Mouse (Mus musculus) embryonic facial prominence, embryonic 11.5 days (tissue): ENCODE data around the gene Scamp3. TPM values are rescaled to one million over a fixed set of nuclear protein-coding genes. Genes with fewer than 3 reads are reported as not detected.
"Not testable (repeated sequence)": the region's sequence is repeated elsewhere in the genome, so short reads cannot be mapped to it uniquely, and the experiment has no call there.

ENCODE experiments used
- ATAC-seq: fragments of 200-750 bp; cut with Nextera tagmentation; replicated peaks from 2 replicates; pipeline ENCODE4 v1.8.0; 2017; ENCODE audit warnings: low read depth; ENCODE audit not compliant: insufficient number of reproducible peaks, low FRiP score, low TSS enrichment
- DNase-seq: peaks from one replicate; pipeline ENCODE4 v3.0.0-alpha.2; 2015; ENCODE audit warnings: low spot score
- H3K27ac ChIP-seq: fragments of 300-500 bp; sonication (generic); replicated peaks from 2 replicates; pipeline ENCODE4 v1.5.1; 2014; ENCODE audit warnings: mild to moderate bottlenecking, low read depth, low read length, control low read depth
- H3K27me3 ChIP-seq: fragments of 300-500 bp; sonication (generic); 2 replicates; pipeline ENCODE4 v1.6.1; 2014; ENCODE audit warnings: mild to moderate bottlenecking, low read length, moderate library complexity, mixed read lengths; ENCODE audit not compliant: control insufficient read depth, insufficient read depth
- H3K36me3 ChIP-seq: fragments of 300-500 bp; sonication (generic); replicated peaks from 2 replicates; pipeline ENCODE4 v1.6.1; 2014; ENCODE audit warnings: low read depth, mild to moderate bottlenecking, low read length, moderate library complexity, mixed read lengths; ENCODE audit not compliant: control insufficient read depth, insufficient read depth
- H3K4me1 ChIP-seq: fragments of 300-500 bp; sonication (generic); 2 replicates; pipeline ENCODE4 v1.6.1; 2014; ENCODE audit warnings: low read length, mixed read lengths; ENCODE audit not compliant: control insufficient read depth, insufficient read depth
- H3K4me2 ChIP-seq: fragments of 300-500 bp; sonication (generic); 2 replicates; pipeline ENCODE4 v1.6.1; 2014; ENCODE audit warnings: low read depth, mild to moderate bottlenecking, control low read depth, low read length, moderate library complexity
- H3K4me3 ChIP-seq: fragments of 300-500 bp; sonication (generic); 2 replicates; pipeline ENCODE4 v1.5.1; 2014; ENCODE audit warnings: low read depth, low read length, control low read depth
- H3K9ac ChIP-seq: fragments of 300-500 bp; sonication (generic); replicated peaks from 2 replicates; pipeline ENCODE4 v1.6.1; 2014; ENCODE audit warnings: mild to moderate bottlenecking, control low read depth, low read length
- H3K9me3 ChIP-seq: fragments of 300-500 bp; sonication (generic); replicated peaks from 2 replicates; pipeline ENCODE4 v1.6.1; 2016; ENCODE audit warnings: mild to moderate bottlenecking, low read length, inconsistent platforms, mixed read lengths; ENCODE audit not compliant: control insufficient read depth
- WGBS: fragments of 180-500 bp; shearing (Covaris S2); extraction: QIAGEN DNeasy Blood & Tissue Kit; methylation state at CpG from one replicate; pipeline ENCODE4 v1.1.7; 2014; 5-methylcytosine and 5-hydroxymethylcytosine counted together
- polyA plus RNA-seq: library from polyadenylated mRNA; unstranded; fragments of >200 nt; fragmentation: Nextera tagmentation; extraction: Ambion mirVana; gene quantifications from 2 replicates; pipeline ENCODE4 v1.2.1, GENCODE M21; 2014

The Scamp3 gene
- polyA plus RNA-seq, 1 experiment from 2014 or later = 80.5 TPM

DNA sequence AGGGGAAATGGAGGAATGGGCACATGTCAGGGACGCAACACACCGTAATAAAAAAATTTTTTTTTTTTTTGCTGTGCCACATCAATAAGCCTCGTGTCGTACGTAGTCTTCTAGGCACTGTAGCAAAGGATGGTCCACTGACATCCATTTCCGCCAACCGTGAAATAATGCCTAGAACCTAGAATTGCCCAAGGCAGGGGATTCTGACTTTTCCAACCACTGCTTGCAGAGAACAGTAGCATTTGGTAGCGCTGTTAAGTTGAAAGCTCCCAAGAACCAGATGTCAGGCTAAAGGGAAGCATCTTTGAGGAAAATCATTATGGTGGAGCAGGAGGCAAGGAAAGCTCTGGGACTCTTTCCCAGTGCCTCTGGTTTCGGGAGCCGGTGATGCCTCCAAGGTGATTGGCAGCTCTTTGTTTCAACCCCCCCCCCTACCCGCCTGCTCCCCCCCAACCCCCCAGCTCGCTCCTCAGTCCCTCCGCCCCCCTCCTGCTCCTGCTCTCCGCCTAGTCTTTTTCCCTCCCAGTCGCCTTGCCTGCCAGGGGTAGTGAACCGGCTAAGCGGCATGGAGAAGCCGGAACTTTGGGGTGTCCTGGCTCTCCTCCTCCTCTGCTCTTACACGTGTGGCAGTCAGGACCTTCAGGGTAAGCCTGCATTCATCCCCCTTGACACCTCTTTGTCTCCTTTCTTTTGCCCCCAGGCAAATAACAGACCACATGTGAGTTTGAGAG lies 37.6 kb downstream of the Scamp3 start, which contains the start of gene Thbs3:
TSS of gene Thbs3 (plus strand) at position 500 of the 731 bp plus-strand sequence.
- peak; percentile 71 for DNase-seq
- under 1% methylated on average over 14 of the region's 19 CpGs for WGBS
- Histone ChIP-seq H3K9ac (peak within 1 kb of the TSS; percentile 71), H3K4me2 (peak within 1 kb of the TSS; percentile 58), H3K4me3 (peak within 1 kb of the TSS; percentile 70), H3K4me1 (peaks cover 3% of the 10 kb centered on the region), H3K27ac (peak within 1 kb of the TSS; percentile 85), H3K9me3 (no peaks in the 10 kb centered on the region), H3K27me3 (no peaks in the 10 kb centered on the region), H3K36me3 (no peaks in the 10 kb centered on the region; the same call in 1 of the 2 replicates)
- ATAC-seq = no peak

DNA sequence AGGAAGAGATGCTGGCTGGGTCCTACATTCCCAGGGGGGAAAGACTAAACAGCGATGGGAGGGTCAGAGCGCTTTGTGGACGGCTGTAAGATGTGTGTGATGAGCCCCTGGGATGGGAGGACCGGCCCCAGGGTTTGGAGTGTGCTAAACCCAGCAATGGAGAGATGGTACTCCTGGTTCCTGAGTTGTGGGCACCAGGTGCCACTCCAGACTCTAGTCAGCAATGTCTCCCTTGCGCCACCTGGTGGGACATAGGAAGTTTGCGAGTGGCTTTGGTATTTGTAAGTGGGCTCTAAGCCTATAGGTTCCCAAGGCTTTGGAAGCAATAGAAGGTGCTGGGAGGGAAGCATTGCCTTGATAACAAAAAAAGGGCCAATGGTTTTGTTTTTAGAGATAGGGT lies 38.6 kb downstream of the Scamp3 start:
- DNase-seq (peak; percentile 96), ATAC-seq (peak; percentile 8)
- H3K27ac ChIP-seq = peak overlapping the region; percentile 85; the same call in 1 of the 2 replicates
- 0% methylated on average over 6 of the region's 6 CpGs for WGBS
- peak overlapping the region; percentile 58 for H3K4me2 ChIP-seq
- peak overlapping the region; percentile 70 for H3K4me3 ChIP-seq
- H3K9me3 ChIP-seq = no peaks in the 10 kb centered on the region
- H3K27me3 ChIP-seq = no peaks in the 10 kb centered on the region
- no peaks in the 10 kb centered on the region; the same call in 1 of the 2 replicates for H3K36me3 ChIP-seq
- H3K9ac ChIP-seq = peak overlapping the region; percentile 71
- peaks cover 3% of the 10 kb centered on the region for H3K4me1 ChIP-seq

DNA sequence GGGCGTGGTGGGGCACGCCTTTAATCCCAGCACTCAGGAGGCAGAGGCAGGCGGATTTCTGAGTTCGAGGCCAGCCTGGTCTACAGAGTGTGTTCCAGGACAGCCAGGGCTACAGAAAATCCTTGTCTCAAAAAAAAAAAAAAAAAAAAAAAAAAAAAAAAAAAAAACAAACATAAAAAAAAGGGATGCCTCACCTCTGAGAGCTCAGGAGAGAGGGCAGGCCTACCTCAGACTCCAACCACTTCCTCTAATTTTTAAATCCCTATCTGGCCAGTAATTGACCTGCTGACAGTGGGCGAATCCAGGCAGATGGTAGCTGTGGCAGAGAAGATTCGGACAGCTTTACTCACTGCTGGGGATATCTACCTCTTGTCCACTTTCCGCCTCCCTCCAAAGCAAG lies 39.1 kb downstream of the Scamp3 start:
- H3K4me1 ChIP-seq, H3K4me2 ChIP-seq, DNase-seq: not testable (repeated sequence)

DNA sequence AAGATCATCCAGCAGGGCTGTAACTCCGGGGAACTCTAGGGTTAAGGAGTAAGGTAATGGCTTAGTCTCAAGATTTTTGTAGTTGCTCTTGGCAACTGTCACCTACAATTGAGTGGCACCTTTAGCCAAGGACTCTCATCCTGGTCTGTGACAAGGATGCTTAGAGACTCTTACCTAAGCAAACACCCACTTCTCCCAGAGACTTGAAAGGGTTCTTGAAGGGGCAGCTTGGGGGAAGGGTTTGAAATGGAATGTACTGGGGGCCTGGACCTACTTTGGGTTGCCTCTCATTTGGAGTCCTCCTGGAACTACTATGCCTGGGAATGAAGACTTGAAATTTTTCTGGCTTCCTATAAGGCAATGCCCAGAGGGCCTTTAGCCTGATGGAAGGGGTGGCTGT lies 41.0 kb downstream of the Scamp3 start:
- no peaks in the 10 kb centered on the region; the same call in 1 of the 2 replicates for H3K36me3 ChIP-seq
- no peak overlapping the region for H3K9ac ChIP-seq
- DNase-seq (no peak), ATAC-seq (no peak)
- WGBS = 86% methylated on average over 1 of the region's 1 CpGs
- no peak overlapping the region for H3K4me2 ChIP-seq
- peaks cover 3% of the 10 kb centered on the region for H3K4me1 ChIP-seq
- no peak overlapping the region for H3K4me3 ChIP-seq
- no peaks in the 10 kb centered on the region for H3K27me3 ChIP-seq
- no peaks in the 10 kb centered on the region for H3K9me3 ChIP-seq
- no peak overlapping the region for H3K27ac ChIP-seq

More for the DNA sequence above, 39.1 kb downstream of the Scamp3 start:
- H3K9ac ChIP-seq, H3K27ac ChIP-seq, H3K4me3 ChIP-seq, ATAC-seq, H3K27me3 ChIP-seq, H3K9me3 ChIP-seq, H3K36me3 ChIP-seq: not testable (repeated sequence)
- 71% methylated on average over 7 of the region's 7 CpGs for WGBS

DNA sequence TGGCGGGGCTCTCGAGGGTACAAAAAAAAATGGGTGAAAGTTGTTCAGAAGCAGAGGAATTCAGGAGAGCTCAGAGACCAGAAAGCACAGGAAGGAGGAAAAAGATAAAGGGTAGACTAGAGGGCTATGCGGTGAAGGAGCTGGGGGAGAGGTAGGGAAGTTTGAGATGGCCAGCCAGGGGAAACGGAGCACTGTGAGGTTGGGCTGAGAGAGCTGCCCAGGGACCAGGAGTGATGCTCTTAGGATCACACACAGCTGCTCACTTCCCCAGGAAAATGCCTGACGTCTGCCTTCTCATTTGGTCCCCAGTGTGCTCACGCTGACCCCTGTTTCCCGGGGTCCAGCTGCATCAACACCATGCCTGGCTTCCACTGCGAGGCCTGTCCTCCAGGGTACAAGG lies 42.3 kb downstream of the Scamp3 start:
- no peak overlapping the region for H3K27ac ChIP-seq
- peaks cover 3% of the 10 kb centered on the region for H3K4me1 ChIP-seq
- no peaks in the 10 kb centered on the region for H3K9me3 ChIP-seq
- H3K36me3 ChIP-seq = no peaks in the 10 kb centered on the region; the same call in 1 of the 2 replicates
- DNase-seq (no peak), ATAC-seq (no peak)
- no peak overlapping the region for H3K4me3 ChIP-seq
- no peak overlapping the region for H3K9ac ChIP-seq
- H3K27me3 ChIP-seq = no peaks in the 10 kb centered on the region
- WGBS = 44% methylated on average over 8 of the region's 8 CpGs
- H3K4me2 ChIP-seq = no peak overlapping the region

DNA sequence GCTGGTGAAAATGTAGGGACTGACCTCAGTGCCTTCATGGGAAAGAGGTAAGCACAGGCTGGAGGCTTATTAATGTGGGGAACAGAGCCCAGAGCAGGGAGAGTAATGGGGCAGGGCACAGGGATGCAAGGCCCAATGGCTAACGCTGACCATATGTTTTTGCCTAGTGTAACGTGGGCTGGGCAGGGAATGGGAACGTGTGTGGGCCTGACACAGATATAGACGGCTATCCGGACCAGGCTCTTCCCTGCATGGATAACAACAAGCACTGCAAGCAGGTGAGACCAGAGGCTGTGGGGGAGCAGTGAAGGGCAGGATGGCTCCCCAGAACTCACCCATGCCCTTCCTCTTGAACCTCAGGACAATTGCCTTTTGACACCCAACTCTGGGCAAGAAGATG lies 43.9 kb downstream of the Scamp3 start:
- no peak overlapping the region for H3K4me2 ChIP-seq
- DNase-seq = no peak
- H3K27me3 ChIP-seq = no peaks in the 10 kb centered on the region
- no peaks in the 10 kb centered on the region for H3K9me3 ChIP-seq
- whole genome bisulfite sequencing = 65% methylated on average over 5 of the region's 5 CpGs
- H3K4me1 ChIP-seq = no peaks in the 10 kb centered on the region; the same call in 1 of the 2 replicates
- no peaks in the 10 kb centered on the region; the same call in 1 of the 2 replicates for H3K36me3 ChIP-seq
- no peak overlapping the region for H3K27ac ChIP-seq
- H3K9ac ChIP-seq = no peak overlapping the region
- ATAC-seq = no peak
- no peak overlapping the region for H3K4me3 ChIP-seq

DNA sequence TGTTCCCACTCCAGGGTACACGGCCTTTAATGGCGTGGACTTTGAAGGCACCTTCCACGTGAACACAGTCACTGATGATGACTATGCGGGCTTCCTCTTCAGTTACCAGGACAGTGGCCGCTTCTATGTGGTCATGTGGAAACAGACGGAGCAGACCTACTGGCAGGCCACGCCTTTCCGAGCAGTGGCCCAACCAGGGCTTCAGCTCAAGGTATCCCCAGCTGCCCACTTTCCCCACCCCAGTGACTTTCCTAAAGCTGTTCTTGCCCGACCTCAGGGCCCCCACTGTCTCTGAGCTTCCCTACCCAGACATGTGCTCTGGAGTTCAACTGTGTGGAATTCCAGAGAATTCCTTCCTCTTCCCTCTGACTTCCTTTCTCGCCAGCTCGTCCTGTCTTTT lies 47.5 kb downstream of the Scamp3 start:
- Histone ChIP-seq H3K36me3 (no peaks in the 10 kb centered on the region; the same call in 1 of the 2 replicates), H3K4me2 (peak overlapping the region; percentile 39), H3K27ac (peak overlapping the region; percentile 20; the same call in 1 of the 2 replicates), H3K4me1 (peaks cover 6% of the 10 kb centered on the region), H3K27me3 (no peaks in the 10 kb centered on the region), H3K4me3 (peak overlapping the region; percentile 52; the same call in 1 of the 2 replicates), H3K9me3 (no peaks in the 10 kb centered on the region), H3K9ac (peak overlapping the region; percentile 54; the same call in 1 of the 2 replicates)
- WGBS = 72% methylated on average over 11 of the region's 11 CpGs
- ATAC-seq = no peak
- DNase-seq = no peak

DNA sequence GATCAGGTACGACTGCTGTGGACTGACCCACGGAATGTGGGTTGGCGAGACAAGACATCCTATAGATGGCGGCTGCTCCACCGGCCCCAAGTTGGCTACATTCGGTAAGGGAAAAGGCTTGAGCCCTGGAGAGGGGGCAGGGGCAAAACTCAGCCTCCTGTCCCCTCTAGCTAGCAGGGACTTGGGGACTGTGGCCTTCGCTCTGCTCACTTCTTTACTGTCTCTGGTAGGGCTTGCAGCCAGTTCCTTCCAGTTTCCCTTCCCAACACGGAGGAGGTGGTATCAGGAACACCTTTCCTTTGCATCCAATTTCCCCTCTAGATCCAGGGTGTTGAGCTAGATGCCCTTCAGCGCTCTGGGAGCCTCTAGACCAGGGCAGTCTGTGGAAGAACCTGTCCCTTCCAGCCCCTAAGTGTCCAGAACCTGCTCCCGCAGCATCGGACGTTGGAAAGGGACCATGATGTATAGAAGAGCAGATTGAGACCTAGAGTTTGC lies 48.1 kb downstream of the Scamp3 start:
- H3K27ac ChIP-seq = peak overlapping the region; percentile 20; the same call in 1 of the 2 replicates
- H3K27me3 ChIP-seq = peaks cover under 1% of the 10 kb centered on the region; the same call in 1 of the 2 replicates
- no peak for ATAC-seq
- no peak for DNase-seq
- H3K4me1 ChIP-seq = peaks cover 6% of the 10 kb centered on the region
- peak overlapping the region; percentile 52 for H3K4me3 ChIP-seq
- WGBS = 45% methylated on average over 12 of the region's 12 CpGs
- no peaks in the 10 kb centered on the region for H3K9me3 ChIP-seq
- H3K36me3 ChIP-seq = no peaks in the 10 kb centered on the region; the same call in 1 of the 2 replicates
- peak overlapping the region; percentile 54 for H3K9ac ChIP-seq
- peak overlapping the region; percentile 39 for H3K4me2 ChIP-seq
